Mouse (Mus musculus) intestine, embryonic 14.5 days (tissue): ENCODE data around the gene Eya2. TPM values are rescaled to one million over a fixed set of nuclear protein-coding genes. Genes with fewer than 3 reads are reported as not detected.

Experiments used
- ATAC-seq: fragments of 200-750 bp; cut with Nextera tagmentation; replicated peaks from 2 replicates; pipeline ENCODE4 v1.8.0; 2017; ENCODE audit warnings: low read depth, moderate number of reproducible peaks, moderate TSS enrichment, moderate library complexity; ENCODE audit not compliant: low FRiP score, low TSS enrichment
- DNase-seq: peaks from one replicate; pipeline ENCODE4 v3.0.0-alpha.2; 2018; ENCODE audit warnings: low spot score
- H3K27ac ChIP-seq: fragments of 300-500 bp; sonication (generic); 2 replicates; pipeline ENCODE4 v1.5.1; 2014; ENCODE audit warnings: low read depth, mild to moderate bottlenecking, control low read depth
- H3K27me3 ChIP-seq: fragments of 300-500 bp; sonication (generic); replicated peaks from 2 replicates; pipeline ENCODE4 v1.6.1; 2014; ENCODE audit warnings: low read length, control low read depth; ENCODE audit not compliant: control insufficient read depth, insufficient read depth
- H3K36me3 ChIP-seq: fragments of 300-500 bp; sonication (generic); 2 replicates; pipeline ENCODE4 v1.6.1; 2014; ENCODE audit warnings: low read length, control low read depth; ENCODE audit not compliant: control insufficient read depth, insufficient read depth
- H3K4me1 ChIP-seq: fragments of 300-500 bp; sonication (generic); replicated peaks from 2 replicates; pipeline ENCODE4 v1.6.1; 2014; ENCODE audit warnings: low read length, control low read depth, mixed read lengths; ENCODE audit not compliant: control insufficient read depth, insufficient read depth
- H3K4me2 ChIP-seq: fragments of 300-500 bp; sonication (generic); 2 replicates; pipeline ENCODE4 v1.6.1; 2014; ENCODE audit warnings: low read length
- H3K4me3 ChIP-seq: fragments of 300-500 bp; sonication (generic); 2 replicates; pipeline ENCODE4 v1.5.1; 2014; ENCODE audit warnings: low read depth, low read length, control low read depth, mixed read lengths
- H3K9ac ChIP-seq: fragments of 300-500 bp; sonication (generic); 2 replicates; pipeline ENCODE4 v1.6.1; 2014; ENCODE audit warnings: mild to moderate bottlenecking, low read length
- H3K9me3 ChIP-seq: fragments of 300-500 bp; sonication (generic); 2 replicates; pipeline ENCODE4 v1.6.1; 2016; ENCODE audit warnings: low read length, control low read depth; ENCODE audit not compliant: control insufficient read depth
- WGBS: fragments of 180-500 bp; shearing (Covaris S2); extraction: QIAGEN DNeasy Blood & Tissue Kit; methylation state at CpG from one replicate; pipeline ENCODE4 v1.1.7; 2014; 5-methylcytosine and 5-hydroxymethylcytosine counted together
- polyA plus RNA-seq: library from polyadenylated mRNA; unstranded; fragments of >200 nt; fragmentation: Nextera tagmentation; extraction: Ambion mirVana; gene quantifications from 2 replicates; pipeline ENCODE4 v1.2.1, GENCODE M21; 2014

The Eya2 gene
- polyA plus RNA-seq, 1 experiment from 2014 or later: 0.85 TPM

- no peak overlapping the region for H3K9ac ChIP-seq
- WGBS: 95% methylated on average over 12 of the region's 12 CpGs
- H3K27ac ChIP-seq: no peak overlapping the region
- H3K4me3 ChIP-seq: no peak overlapping the region
- H3K4me2 ChIP-seq: no peak overlapping the region
- H3K9me3 ChIP-seq: no peaks in the 10 kb centered on the region
- H3K27me3 ChIP-seq: no peaks in the 10 kb centered on the region
- no peaks in the 10 kb centered on the region for H3K4me1 ChIP-seq
- peaks cover 90% of the 10 kb centered on the region for H3K36me3 ChIP-seq
- DNase-seq: no peak
- ATAC-seq: no peak
Observed at GRCm38 (mm10) chr2:165808179-165808975, 213.5 kb downstream of the Eya2 start.

GRCm38 (mm10) chr2:165809091-165809490 is 214.3 kb downstream of the Eya2 start:
- no peak for DNase-seq
- peaks cover 95% of the 10 kb centered on the region for H3K36me3 ChIP-seq
- H3K27me3 ChIP-seq: no peaks in the 10 kb centered on the region
- H3K9ac ChIP-seq: no peak overlapping the region
- no peak for ATAC-seq
- H3K27ac ChIP-seq: no peak overlapping the region
- WGBS: 97% methylated on average over 5 of the region's 5 CpGs
- no peak overlapping the region for H3K4me3 ChIP-seq
- no peaks in the 10 kb centered on the region for H3K4me1 ChIP-seq
- H3K9me3 ChIP-seq: no peaks in the 10 kb centered on the region
- H3K4me2 ChIP-seq: no peak overlapping the region

- no peaks in the 10 kb centered on the region for H3K27me3 ChIP-seq
- 93% methylated on average over 5 of the region's 5 CpGs for WGBS
Observed at GRCm38 (mm10) chr2:165809901-165810477, 215.2 kb downstream of the Eya2 start.

GRCm38 (mm10) chr2:165811536-165811935 is 216.7 kb downstream of the Eya2 start:
- H3K9me3 ChIP-seq: no peaks in the 10 kb centered on the region
- peaks cover 94% of the 10 kb centered on the region for H3K36me3 ChIP-seq
- no peaks in the 10 kb centered on the region for H3K27me3 ChIP-seq
- no peak overlapping the region for H3K4me3 ChIP-seq
- no peak overlapping the region for H3K9ac ChIP-seq
- no peak overlapping the region for H3K4me2 ChIP-seq
- DNase-seq (no peak), ATAC-seq (peak; percentile 23; the same call in 1 of the 2 replicates)
- whole genome bisulfite sequencing: 64% methylated on average over 5 of the region's 5 CpGs
- H3K4me1 ChIP-seq: no peaks in the 10 kb centered on the region
- H3K27ac ChIP-seq: no peak overlapping the region

More at GRCm38 (mm10) chr2:165809901-165810477, 215.2 kb downstream of the Eya2 start:
- no peak overlapping the region for H3K9ac ChIP-seq
- H3K27ac ChIP-seq: no peak overlapping the region
- no peaks in the 10 kb centered on the region for H3K9me3 ChIP-seq
- no peak for ATAC-seq
- DNase-seq: no peak
- no peaks in the 10 kb centered on the region for H3K4me1 ChIP-seq
- H3K4me2 ChIP-seq: no peak overlapping the region
- H3K36me3 ChIP-seq: peaks cover 95% of the 10 kb centered on the region
- no peak overlapping the region for H3K4me3 ChIP-seq

- Histone ChIP-seq H3K4me3 (no peak overlapping the region), H3K27me3 (no peaks in the 10 kb centered on the region), H3K36me3 (peaks cover 94% of the 10 kb centered on the region), H3K9me3 (no peaks in the 10 kb centered on the region), H3K4me1 (no peaks in the 10 kb centered on the region), H3K27ac (no peak overlapping the region), H3K4me2 (no peak overlapping the region), H3K9ac (no peak overlapping the region)
- 55% methylated on average over 8 of the region's 8 CpGs for WGBS
- no peak for DNase-seq
- ATAC-seq: no peak
Observed at GRCm38 (mm10) chr2:165812889-165813288, 218.1 kb downstream of the Eya2 start.

GRCm38 (mm10) chr2:165815103-165815880 is 220.5 kb downstream of the Eya2 start:
- peaks cover 91% of the 10 kb centered on the region for H3K36me3 ChIP-seq
- DNase-seq: no peak
- no peak overlapping the region for H3K27ac ChIP-seq
- H3K4me1 ChIP-seq: no peaks in the 10 kb centered on the region
- no peak for ATAC-seq
- H3K4me2 ChIP-seq: no peak overlapping the region
- no peaks in the 10 kb centered on the region for H3K9me3 ChIP-seq
- H3K4me3 ChIP-seq: no peak overlapping the region
- 87% methylated on average over 26 of the region's 28 CpGs for WGBS
- H3K27me3 ChIP-seq: no peaks in the 10 kb centered on the region
- no peak overlapping the region for H3K9ac ChIP-seq

GRCm38 (mm10) chr2:165817437-165817836 is 222.6 kb downstream of the Eya2 start:
- no peak overlapping the region for H3K9ac ChIP-seq
- H3K27me3 ChIP-seq: no peaks in the 10 kb centered on the region
- H3K4me1 ChIP-seq: no peaks in the 10 kb centered on the region
- 95% methylated on average over 10 of the region's 10 CpGs for WGBS
- no peak overlapping the region for H3K4me3 ChIP-seq
- H3K9me3 ChIP-seq: no peaks in the 10 kb centered on the region
- DNase-seq (no peak), ATAC-seq (no peak)
- H3K36me3 ChIP-seq: peaks cover 87% of the 10 kb centered on the region
- no peak overlapping the region for H3K4me2 ChIP-seq
- H3K27ac ChIP-seq: no peak overlapping the region

- no peak overlapping the region for H3K27ac ChIP-seq
- DNase-seq: no peak
- no peaks in the 10 kb centered on the region for H3K27me3 ChIP-seq
- 87% methylated on average over 6 of the region's 6 CpGs for WGBS
- H3K4me1 ChIP-seq: no peaks in the 10 kb centered on the region
- H3K4me3 ChIP-seq: no peak overlapping the region
- peaks cover 89% of the 10 kb centered on the region for H3K36me3 ChIP-seq
- no peaks in the 10 kb centered on the region for H3K9me3 ChIP-seq
- H3K9ac ChIP-seq: no peak overlapping the region
- no peak overlapping the region for H3K4me2 ChIP-seq
- ATAC-seq: no peak
Observed at GRCm38 (mm10) chr2:165818570-165818969, 223.7 kb downstream of the Eya2 start.
